Mouse (Mus musculus) gastrocnemius, postnatal 4 days (tissue): Measurements from ENCODE around the gene Mok. TPM values are rescaled to one million over a fixed set of nuclear protein-coding genes. Genes with fewer than 3 reads are reported as not detected.
"Not testable (repeated sequence)": the region's sequence is repeated elsewhere in the genome, so short reads cannot be mapped to it uniquely, and the experiment has no call there.

Experiments used
- DNase-seq, 2 experiments: peaks; one replicate each; pipeline ENCODE4 v3.0.0; 2021 to 2022; ENCODE audit warnings: low spot score in 2 of 2, mixed read lengths in 2 of 2
- long read RNA-seq, 2 experiments: library from polyadenylated mRNA; stranded (forward); transcript quantifications; one replicate each; pipeline ENCODE4 v2.0.0; 2021
- total RNA-seq, 2 experiments: library from RNA; stranded (reverse); gene quantifications; 2 replicates each; pipeline ENCODE4 v1.2.3; 2021

Mok gene
- total RNA-seq, result under 1 TPM; 0.34 to 0.91 TPM
- long read RNA-seq, experiment 1, result 0 reads
- long read RNA-seq, experiment 2, result 0 reads

GRCm38 (mm10) chr12:110840348-110841198 is at the start of gene Mok:
Gene Mok, minus strand, starts transcription at chr12:110840939.
- peak; percentile 93 to 94 for DNase-seq

- DNase-seq, result peak; percentile 82 to 95
Measured at GRCm38 (mm10) chr12:110889036-110890020, 48.6 kb upstream of the Mok start, which contains the start of the genes Cinp and Tecpr2. Gene Cinp, minus strand, starts transcription at chr12:110889145. Gene Tecpr2, plus strand, starts transcription at chr12:110889264.

DNA sequence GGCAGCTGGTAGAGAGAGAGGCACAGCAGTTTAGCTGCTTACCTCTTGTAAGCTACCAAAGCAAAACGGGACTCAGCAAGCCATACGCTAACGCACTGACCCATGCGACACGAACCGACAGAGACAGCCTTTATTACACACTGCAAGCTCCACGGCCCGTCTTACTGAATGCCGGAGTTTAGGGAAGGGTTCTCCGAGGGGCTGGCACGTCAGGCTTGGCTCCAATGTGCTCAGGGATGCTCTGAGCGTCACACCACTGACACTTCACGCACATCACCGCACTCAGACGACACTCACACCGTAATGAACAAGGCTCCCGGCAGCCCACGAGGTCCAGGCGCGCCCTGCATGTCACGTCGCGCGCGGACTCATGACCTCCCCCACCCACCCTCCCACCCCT is 47.9 kb upstream of the Mok start:
- no peak for DNase-seq

GRCm38 (mm10) chr12:110888106-110888505 is 47.4 kb upstream of the Mok start:
- DNase-seq, result no peak

GRCm38 (mm10) chr12:110885251-110885650 is 44.5 kb upstream of the Mok start:
- no peak for DNase-seq

GRCm38 (mm10) chr12:110882291-110882690 is 41.6 kb upstream of the Mok start:
- DNase-seq, result no peak

- DNase-seq, result no peak
Measured at GRCm38 (mm10) chr12:110875351-110875750, 34.6 kb upstream of the Mok start.

GRCm38 (mm10) chr12:110871247-110871646 is 30.5 kb upstream of the Mok start:
- DNase-seq, result no peak

DNA sequence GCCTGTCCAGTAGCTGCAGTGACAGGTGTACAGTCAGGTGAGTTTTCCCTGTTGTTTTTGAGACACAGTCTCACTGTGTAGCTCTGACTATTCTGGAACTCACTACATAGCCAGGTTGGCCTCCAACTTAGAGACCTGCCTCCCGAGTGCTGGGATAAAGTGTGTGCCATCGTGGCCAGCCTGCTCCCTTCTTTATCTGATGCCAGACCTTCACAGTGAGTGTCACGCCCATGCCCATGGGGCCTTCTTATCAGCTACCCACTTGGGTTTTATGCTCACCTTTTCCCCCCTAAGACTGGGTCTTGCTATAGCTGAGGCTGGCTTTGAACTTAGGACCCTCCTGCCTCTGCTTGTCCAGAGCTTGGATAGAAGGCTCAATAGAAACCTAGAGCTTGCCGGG is 29.4 kb upstream of the Mok start:
- DNase-seq, result no peak

GRCm38 (mm10) chr12:110865989-110866388 is 25.2 kb upstream of the Mok start:
- DNase-seq, result no peak

- DNase-seq, result no peak
Measured at GRCm38 (mm10) chr12:110865571-110865970, 24.8 kb upstream of the Mok start.

DNA sequence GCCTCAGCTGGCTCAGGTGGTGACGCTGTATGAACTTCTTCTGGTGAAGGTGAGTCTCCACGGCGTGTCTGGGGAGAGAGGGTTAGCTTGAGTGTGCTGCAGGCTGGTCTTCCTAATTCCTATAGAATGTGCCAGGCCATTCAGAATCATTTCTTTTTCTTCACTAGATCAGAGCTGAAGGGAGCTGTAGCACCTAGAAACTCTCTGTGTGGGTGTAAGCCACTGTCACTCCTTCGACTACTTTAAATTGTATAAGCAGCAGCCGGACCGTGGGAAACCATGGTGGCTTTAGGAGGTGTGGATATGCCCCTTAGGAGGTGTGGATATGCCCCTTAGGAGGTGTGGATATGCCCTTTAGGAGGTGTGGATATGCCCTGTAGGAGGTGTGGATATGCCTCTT is 23.3 kb upstream of the Mok start:
- DNase-seq, result no peak

DNA sequence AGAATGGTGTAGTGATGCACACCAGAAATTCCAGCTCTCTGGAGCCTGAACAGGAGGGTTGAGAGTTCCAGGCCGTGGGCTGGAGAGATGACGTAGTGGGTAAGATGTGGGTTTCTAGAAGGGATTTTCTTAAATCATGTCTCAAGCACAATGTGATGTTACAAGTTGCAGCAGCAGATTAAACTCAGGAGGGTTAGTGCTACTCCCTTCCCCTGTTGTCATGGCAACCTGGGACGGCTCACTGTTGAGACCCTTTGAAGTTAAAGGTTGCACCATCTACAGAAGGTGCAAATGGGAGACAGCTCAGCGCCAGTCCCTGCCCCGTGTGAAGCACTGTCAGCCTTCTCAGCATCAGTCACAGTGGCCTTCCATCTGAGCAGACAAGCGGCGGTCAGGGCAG is 20.5 kb upstream of the Mok start:
- no peak for DNase-seq

- DNase-seq, result no peak
Measured at GRCm38 (mm10) chr12:110860293-110860692, 19.6 kb upstream of the Mok start.

DNA sequence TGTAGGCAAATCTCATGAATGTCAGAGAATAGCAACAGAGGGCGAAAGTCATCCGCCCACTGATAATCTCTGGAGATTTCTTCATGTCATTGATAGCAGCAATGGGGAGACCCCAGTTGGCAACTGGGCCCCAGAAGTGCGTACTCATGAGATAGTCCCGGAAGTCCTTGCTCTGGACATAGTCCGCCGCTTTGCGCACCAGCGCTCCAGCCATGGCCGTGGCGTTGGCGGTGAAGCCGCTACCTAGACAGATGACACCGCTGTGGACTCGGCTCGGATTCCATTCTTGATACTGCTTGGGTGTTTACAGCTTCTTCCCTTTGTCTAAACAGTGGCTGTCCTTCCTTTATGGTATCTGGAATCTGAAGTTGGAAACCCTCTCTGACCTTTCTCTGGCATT is 17.9 kb upstream of the Mok start:
- not testable (repeated sequence) for DNase-seq

DNA sequence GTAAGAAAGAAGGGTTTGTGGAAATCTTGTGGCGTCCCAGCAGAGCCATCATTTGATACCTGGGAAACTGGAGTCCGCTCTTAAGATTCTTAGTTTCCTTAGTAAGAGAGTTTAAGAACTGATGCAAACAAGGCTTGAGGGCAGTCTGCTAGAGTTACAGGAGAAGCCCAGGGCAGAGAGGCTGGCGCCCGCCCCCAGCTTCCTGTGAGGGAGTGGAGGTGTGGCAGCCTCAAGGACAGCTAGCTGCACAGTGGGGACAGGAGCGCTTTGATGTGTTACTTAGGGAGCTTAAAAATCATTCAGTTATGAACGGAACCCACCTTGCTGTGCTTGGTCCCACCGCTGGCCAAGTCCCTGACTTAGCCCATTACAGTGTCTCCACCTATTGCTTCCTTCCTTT is 16.5 kb upstream of the Mok start:
- no peak for DNase-seq

DNA sequence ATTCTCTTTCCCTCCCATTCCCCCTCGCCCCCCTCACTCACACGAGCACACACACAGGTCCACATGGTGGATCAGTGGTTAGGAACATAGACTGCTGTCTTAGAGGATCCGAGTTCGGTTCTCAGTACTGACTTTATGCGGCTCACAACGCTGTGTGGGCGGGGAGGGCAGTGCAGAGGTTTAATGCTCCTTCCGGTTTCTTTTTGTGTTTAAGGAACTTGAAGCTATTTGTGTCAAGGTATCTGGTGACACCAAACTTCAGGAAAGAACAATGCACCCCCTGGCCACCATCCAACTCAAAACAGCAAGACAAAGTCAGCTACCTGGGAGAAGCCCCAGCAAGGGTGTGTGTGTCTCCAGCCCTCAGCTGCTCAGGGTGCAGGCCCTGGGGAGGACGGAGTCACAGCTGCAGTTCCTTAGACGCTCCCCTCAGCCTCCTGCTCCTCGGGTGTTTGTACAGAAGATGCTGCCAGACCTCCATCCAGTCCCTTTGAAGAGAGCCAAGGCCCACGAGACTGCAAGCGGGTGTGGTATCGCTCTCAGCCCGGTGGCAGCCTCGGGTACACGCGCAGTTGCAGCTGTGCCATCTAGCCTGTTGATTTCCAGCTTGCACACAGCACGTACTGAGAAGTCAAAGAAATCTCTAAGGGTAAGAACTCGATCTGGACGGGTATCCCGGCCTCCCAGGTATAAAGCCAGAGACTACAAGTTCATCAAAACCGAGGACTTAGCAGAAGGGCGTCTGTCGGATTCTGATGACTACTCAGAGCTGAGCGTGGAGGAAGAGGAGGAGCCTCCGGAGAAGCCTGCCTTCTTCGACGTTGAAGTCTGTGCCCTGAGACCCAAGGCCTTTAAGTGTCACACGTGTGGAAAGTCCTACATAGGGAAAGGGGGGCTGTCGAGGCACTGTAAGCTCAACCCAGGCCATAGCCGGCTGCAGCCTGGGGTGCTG is 14.3 kb upstream of the Mok start:
- DNase-seq, result no peak

GRCm38 (mm10) chr12:110851923-110852322 is 11.2 kb upstream of the Mok start:
- no peak for DNase-seq

- DNase-seq, result no peak
Measured at GRCm38 (mm10) chr12:110851414-110851813, 10.7 kb upstream of the Mok start.

DNA sequence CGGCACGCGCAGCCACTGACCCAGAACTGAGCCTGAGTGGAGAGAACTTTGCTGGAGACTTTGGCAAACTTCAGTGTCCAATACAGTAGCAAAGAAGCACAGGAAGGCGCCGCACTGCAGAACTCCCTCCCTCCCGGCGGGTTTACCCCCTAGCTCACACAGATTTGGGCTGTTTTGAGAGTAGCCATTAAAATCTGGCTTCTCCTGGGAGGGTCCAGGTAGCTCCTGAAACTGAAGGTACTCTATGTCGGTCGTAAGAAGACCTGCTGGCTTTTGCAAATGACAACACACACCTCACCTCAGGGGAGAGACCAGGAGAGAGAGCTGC is 10.2 kb upstream of the Mok start:
- no peak for DNase-seq
